Mouse (Mus musculus) limb, embryonic 10.5 days (tissue): ENCODE measurements around the gene Spata21. TPM values are rescaled to one million over a fixed set of nuclear protein-coding genes. Genes with fewer than 3 reads are reported as not detected.
"Not testable (repeated sequence)": the region's sequence is repeated elsewhere in the genome, so short reads cannot be mapped to it uniquely, and the experiment has no call there.

Experiments
- DNase-seq: peaks from one replicate; pipeline ENCODE4 v3.0.0-alpha.2; 2017; ENCODE audit warnings: low spot score
- H3K27ac ChIP-seq: fragments of 300-500 bp; sonication (generic); 2 replicates; pipeline ENCODE4 v1.5.1; 2016; ENCODE audit warnings: mild to moderate bottlenecking
- H3K27me3 ChIP-seq: fragments of 300-500 bp; sonication (generic); 2 replicates; pipeline ENCODE4 v1.6.1; 2016; ENCODE audit warnings: low read depth, mild to moderate bottlenecking; ENCODE audit not compliant: poor library complexity, severe bottlenecking
- H3K36me3 ChIP-seq: fragments of 300-500 bp; sonication (generic); 2 replicates; pipeline ENCODE4 v1.6.1; 2016; ENCODE audit warnings: mild to moderate bottlenecking, moderate library complexity
- H3K4me1 ChIP-seq: fragments of 300-500 bp; sonication (generic); 2 replicates; pipeline ENCODE4 v1.6.1; 2016
- H3K4me3 ChIP-seq: fragments of 300-500 bp; sonication (generic); 2 replicates; pipeline ENCODE4 v1.5.1; 2016; ENCODE audit warnings: mild to moderate bottlenecking, moderate library complexity
- H3K9me3 ChIP-seq: fragments of 300-500 bp; sonication (generic); replicated peaks from 2 replicates; pipeline ENCODE4 v1.6.1; 2016; ENCODE audit warnings: mild to moderate bottlenecking
- WGBS: fragments of 180-500 bp; shearing (Covaris S2); methylation state at CpG from one replicate; pipeline ENCODE4 v1.1.7; 2016; 5-methylcytosine and 5-hydroxymethylcytosine counted together
- polyA plus RNA-seq: library from polyadenylated mRNA; unstranded; fragments of >200 nt; fragmentation: Nextera tagmentation; extraction: Ambion mirVana; gene quantifications from 2 replicates; pipeline ENCODE4 v1.2.1, GENCODE M21; 2016

Spata21 gene
- polyA plus RNA-seq, 1 experiment from 2014 or later: 0.18 TPM

DNA sequence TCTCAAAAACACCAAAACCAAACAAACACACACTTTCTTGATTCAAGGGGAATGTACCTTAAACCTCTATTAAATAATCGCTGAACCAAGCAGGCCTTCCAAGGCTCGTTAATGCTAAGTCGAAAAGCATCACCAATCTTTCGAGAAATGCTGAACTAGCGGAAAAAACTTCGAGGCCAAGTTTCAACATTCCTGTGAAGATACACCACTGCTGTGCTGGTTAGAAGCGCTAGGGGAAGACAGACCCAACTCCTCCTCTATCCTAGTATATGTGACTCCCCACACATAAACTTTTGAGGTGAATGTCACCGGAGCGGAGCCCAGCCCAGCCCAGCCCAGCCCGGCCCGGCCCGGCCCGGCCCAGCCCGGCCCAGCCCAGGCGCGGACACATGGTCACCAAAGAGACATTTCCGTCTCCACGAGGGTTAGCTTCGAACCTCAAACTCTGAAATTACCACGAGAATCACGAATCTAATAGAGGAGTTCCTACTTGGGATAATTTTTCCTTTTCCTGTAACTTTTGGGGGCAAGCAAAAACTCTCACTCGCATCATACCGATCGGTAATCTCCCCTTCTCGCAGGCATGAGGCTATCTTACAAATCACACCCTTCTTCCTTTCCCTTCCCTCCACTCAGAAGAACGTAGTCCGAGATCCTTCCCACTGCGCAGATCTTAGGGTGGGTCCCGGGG, 50.4 kb downstream of the Spata21 start:
- Histone ChIP-seq H3K4me1 (peaks cover 39% of the 10 kb centered on the region), H3K36me3 (peaks cover 26% of the 10 kb centered on the region), H3K4me3 (peak overlapping the region; percentile 93), H3K27ac (peak overlapping the region; percentile 96), H3K27me3 (no peaks in the 10 kb centered on the region), H3K9me3 (no peaks in the 10 kb centered on the region)
- 4% methylated on average over 29 of the region's 29 CpGs for WGBS
- DNase-seq: no peak

DNA sequence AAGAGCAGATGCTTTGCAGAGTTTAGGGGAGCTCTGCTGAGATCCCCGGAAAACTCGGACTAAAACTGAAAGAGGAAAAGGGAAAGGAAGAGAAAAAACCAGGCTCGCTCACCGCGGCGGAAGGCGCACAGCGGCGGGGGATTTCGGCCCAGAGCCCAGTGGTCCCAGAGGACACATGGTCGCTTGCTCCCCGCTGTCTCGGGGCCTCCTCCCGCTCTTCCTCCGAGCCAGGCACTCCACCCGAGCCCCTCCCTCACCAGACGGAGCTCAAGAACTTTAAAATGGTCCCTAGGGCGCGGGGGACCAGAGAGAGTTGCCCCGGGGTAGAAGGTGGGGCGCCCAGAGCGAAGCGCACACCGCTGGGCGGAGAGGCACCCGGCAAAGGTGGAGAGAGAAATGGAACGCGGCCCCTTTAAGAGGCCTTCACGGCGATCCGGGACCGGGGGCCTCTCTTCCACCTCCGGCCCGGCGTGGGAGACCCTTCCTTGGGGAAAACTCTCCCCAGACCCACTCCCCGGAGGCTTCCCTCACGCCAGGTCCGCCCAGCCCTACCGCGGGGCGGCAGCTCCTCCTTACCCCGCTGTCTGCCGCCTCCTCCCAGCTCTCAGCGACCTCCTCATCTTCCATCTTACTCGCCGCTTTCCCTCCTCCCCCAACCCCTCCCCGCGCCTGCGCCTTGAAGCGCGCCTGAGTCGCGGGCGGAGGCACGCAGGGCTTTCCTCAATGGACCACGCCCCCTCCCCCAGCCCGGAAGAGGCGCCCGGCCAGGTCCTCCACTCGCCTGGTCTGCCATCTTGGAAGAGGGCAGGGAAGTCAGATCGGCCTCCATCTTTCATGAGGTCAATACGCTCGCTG, 51.2 kb downstream of the Spata21 start, which contains the start of gene Szrd1:
Gene Szrd1, minus strand, starts transcription at position 660 of the 855 bp plus-strand sequence.
- under 1% methylated on average over 61 of the region's 63 CpGs for WGBS
- Histone ChIP-seq H3K9me3 (no peaks in the 10 kb centered on the region), H3K27ac (peak within 1 kb of the TSS; percentile 96), H3K4me3 (peak within 1 kb of the TSS; percentile 93), H3K36me3 (peaks cover 22% of the 10 kb centered on the region), H3K27me3 (no peaks in the 10 kb centered on the region), H3K4me1 (peaks cover 34% of the 10 kb centered on the region)
- DNase-seq: peak; percentile 99

- WGBS: 88% methylated on average over 9 of the region's 9 CpGs
- not testable (repeated sequence) for H3K27ac ChIP-seq, H3K9me3 ChIP-seq, H3K4me3 ChIP-seq, H3K27me3 ChIP-seq, DNase-seq
- Histone ChIP-seq H3K36me3 (peaks cover 12% of the 10 kb centered on the region), H3K4me1 (peaks cover 25% of the 10 kb centered on the region)
Observed at GRCm38 (mm10) chr4:141140354-141140753, 52.2 kb downstream of the Spata21 start.

- no peaks in the 10 kb centered on the region for H3K27me3 ChIP-seq
- no peak overlapping the region for H3K27ac ChIP-seq
- peaks cover 8% of the 10 kb centered on the region for H3K36me3 ChIP-seq
- peaks cover 25% of the 10 kb centered on the region for H3K4me1 ChIP-seq
- H3K9me3 ChIP-seq: no peaks in the 10 kb centered on the region
- no peak for DNase-seq
- WGBS: 91% methylated on average over 6 of the region's 6 CpGs
- H3K4me3 ChIP-seq: no peak overlapping the region
Observed at GRCm38 (mm10) chr4:141140967-141141366, 52.8 kb downstream of the Spata21 start.

DNA sequence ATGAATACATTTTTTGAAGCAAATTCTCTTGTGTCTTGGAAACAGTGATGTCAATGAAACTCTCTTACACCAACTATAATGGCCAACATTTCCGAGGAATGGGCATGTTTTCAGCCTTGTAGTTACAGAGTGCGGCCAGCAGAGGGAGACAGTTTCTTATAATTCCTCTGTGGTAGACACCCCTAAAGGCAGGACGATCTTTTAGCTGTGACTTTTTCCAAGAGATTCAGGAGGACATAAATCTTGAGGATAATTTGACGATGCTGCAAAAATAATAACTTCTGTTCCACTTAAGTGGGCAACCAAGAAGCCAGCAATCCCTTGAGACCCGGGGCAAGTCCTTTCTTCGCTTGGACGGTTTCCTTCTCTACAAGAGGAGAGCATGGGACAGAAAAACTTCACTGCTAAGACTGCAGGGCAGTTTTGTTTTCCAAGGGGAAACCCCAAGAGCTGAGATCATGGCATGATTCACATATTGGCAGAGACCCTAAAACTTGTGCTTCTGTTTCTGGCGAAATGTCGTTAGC, 54.2 kb downstream of the Spata21 start:
- 33% methylated on average over 9 of the region's 9 CpGs for WGBS
- peak; percentile 75 for DNase-seq

GRCm38 (mm10) chr4:141145124-141145523, 57.0 kb downstream of the Spata21 start:
- H3K4me3 ChIP-seq, H3K36me3 ChIP-seq, H3K27me3 ChIP-seq, DNase-seq, H3K27ac ChIP-seq, H3K9me3 ChIP-seq: not testable (repeated sequence)
- WGBS: 92% methylated on average over 11 of the region's 16 CpGs
- peaks cover 21% of the 10 kb centered on the region for H3K4me1 ChIP-seq

More for the DNA sequence above, 54.2 kb downstream of the Spata21 start:
- H3K4me1 ChIP-seq: peaks cover 17% of the 10 kb centered on the region
- H3K27ac ChIP-seq: no peak overlapping the region
- H3K27me3 ChIP-seq: no peaks in the 10 kb centered on the region
- no peak overlapping the region for H3K4me3 ChIP-seq
- no peaks in the 10 kb centered on the region for H3K9me3 ChIP-seq
- no peaks in the 10 kb centered on the region for H3K36me3 ChIP-seq

DNA sequence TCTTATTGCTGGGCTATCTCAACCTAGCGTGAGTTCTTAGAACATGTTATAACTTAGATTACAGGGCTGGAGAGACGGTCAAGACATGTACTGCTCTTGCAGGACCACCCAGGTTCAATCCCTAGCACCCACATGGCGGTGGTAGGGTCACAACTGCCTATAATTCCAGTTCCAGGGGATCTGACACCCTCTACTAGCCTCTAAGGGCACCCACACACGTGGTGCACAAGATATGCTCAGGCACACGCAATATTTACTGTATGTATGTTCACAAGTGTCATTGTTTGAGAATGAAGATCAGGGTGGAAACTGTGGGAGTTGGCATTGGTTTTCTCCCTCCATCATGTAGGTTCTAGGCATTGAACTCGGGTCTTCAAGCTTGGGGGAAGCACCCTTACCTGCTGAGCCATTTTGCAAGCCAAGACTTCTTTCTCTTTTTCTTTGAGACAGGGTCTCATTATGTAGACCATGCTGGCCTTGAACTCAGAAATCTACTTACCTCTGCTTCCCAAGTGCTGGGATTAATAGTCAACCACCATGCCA, 58.4 kb downstream of the Spata21 start:
- 92% methylated on average over 6 of the region's 6 CpGs for WGBS
- DNase-seq: no peak
- no peak overlapping the region for H3K4me3 ChIP-seq
- no peaks in the 10 kb centered on the region for H3K9me3 ChIP-seq
- peaks cover 22% of the 10 kb centered on the region for H3K4me1 ChIP-seq
- H3K27ac ChIP-seq: no peak overlapping the region
- H3K27me3 ChIP-seq: no peaks in the 10 kb centered on the region
- peaks cover 4% of the 10 kb centered on the region; the same call in 1 of the 2 replicates for H3K36me3 ChIP-seq

DNA sequence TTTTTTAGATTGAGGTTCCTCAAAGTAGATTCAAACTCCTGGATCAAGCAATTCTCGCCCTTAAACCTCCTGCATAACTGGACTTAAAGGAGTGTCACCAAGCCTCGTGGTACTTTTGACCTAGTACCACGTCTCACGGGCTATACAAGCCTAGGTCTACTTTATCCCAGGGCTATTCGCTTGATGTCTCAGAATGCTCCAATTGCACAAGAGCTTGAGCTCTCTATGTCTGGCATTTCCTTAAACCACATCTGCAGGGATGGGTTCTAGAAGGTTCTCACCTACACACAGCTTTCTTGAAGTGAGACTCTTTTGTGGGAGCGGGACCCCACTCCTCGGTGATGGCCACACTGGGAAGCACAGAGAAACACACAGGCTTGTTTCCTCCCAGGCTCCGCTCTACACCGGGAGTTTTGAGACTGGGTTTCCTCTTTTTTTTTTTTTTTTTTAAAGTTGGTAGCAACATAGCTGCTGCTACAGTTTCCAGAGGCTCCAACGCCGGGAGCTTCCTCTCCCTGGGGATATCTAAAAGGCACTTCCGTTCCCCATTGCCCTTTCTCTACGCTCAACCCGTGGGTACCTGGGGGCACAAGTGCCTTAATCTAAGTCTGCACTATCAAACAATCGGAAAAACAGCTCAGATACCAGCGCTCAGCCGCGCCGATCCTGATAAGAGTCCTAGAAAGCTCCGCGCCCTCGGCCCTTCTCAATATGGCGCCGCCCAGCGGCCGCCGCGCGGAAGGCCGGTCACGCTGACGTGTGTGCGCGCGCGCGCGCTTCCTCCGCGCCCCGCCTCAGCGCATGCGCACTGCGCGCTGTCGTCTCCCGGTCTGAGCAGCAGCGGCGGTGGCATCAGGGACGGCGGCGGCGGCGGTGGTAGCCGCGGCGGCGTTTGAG, 59.2 kb downstream of the Spata21 start, which contains the start of gene Fbxo42:
Gene Fbxo42, plus strand, starts transcription at position 802 of the 897 bp plus-strand sequence.
- H3K27me3 ChIP-seq: no peaks in the 10 kb centered on the region
- WGBS: 8% methylated on average over 58 of the region's 58 CpGs

GRCm38 (mm10) chr4:141148009-141148801, 60.1 kb downstream of the Spata21 start:
- H3K4me3 ChIP-seq: peak overlapping the region; percentile 99
- WGBS: under 1% methylated on average over 66 of the region's 66 CpGs
- H3K4me1 ChIP-seq: peaks cover 17% of the 10 kb centered on the region
- H3K9me3 ChIP-seq: no peaks in the 10 kb centered on the region
- no peaks in the 10 kb centered on the region for H3K27me3 ChIP-seq
- H3K27ac ChIP-seq: peak overlapping the region; percentile 92
- H3K36me3 ChIP-seq: peaks cover 4% of the 10 kb centered on the region; the same call in 1 of the 2 replicates
- no peak for DNase-seq

More for the DNA sequence above, 59.2 kb downstream of the Spata21 start, which contains the start of gene Fbxo42:
- Histone ChIP-seq H3K4me1 (peaks cover 21% of the 10 kb centered on the region), H3K27ac (peak within 1 kb of the TSS; percentile 92), H3K36me3 (peaks cover 4% of the 10 kb centered on the region; the same call in 1 of the 2 replicates), H3K9me3 (no peaks in the 10 kb centered on the region), H3K4me3 (peak within 1 kb of the TSS; percentile 99)
- peak; percentile 97 for DNase-seq

GRCm38 (mm10) chr4:141149116-141149515, 61.0 kb downstream of the Spata21 start:
- Histone ChIP-seq H3K27ac (0 out of 2 replicates have a peak overlapping the region, but pooled peaks have one; percentile 92), H3K4me3 (peak overlapping the region; percentile 99), H3K36me3 (peaks cover 4% of the 10 kb centered on the region; the same call in 1 of the 2 replicates), H3K4me1 (peaks cover 17% of the 10 kb centered on the region), H3K27me3 (no peaks in the 10 kb centered on the region), H3K9me3 (no peaks in the 10 kb centered on the region)
- 62% methylated on average over 7 of the region's 7 CpGs for WGBS
- no peak for DNase-seq

DNA sequence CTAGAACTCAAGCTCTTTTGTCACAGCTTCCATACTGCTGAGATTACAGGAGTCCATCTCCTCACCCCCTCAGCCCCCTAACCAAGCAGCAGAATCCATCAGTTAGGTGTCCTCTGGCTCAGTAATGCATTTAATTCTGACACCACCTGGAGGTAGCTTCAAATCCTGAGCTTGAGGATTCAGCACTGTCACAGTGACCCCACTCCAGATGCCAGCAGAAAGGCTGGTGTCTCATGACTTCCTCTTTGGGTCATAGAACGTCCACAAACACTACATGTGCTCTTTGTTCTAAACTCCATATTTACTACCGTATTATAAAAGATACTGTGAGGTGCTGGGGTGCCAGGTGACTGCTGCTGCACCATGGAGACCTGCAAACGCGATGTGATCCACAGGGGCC, 69.4 kb downstream of the Spata21 start:
- Histone ChIP-seq H3K27me3 (no peaks in the 10 kb centered on the region), H3K27ac (no peak overlapping the region), H3K4me1 (peaks cover 15% of the 10 kb centered on the region), H3K36me3 (peaks cover 13% of the 10 kb centered on the region), H3K9me3 (no peaks in the 10 kb centered on the region), H3K4me3 (no peak overlapping the region)
- DNase-seq: no peak
- WGBS: 80% methylated on average over 4 of the region's 4 CpGs
